Mouse (Mus musculus): ENCODE results near the gene Pou2af1. TPM values are rescaled to one million over a fixed set of nuclear protein-coding genes. Genes with fewer than 3 reads are reported as not detected.

The Pou2af1 gene
- polyA plus RNA-seq, 1 experiment from 2014 or later, result 0.09 TPM

- H3K4me3 ChIP-seq (ENCODE audit: low read depth, low read length), result no peak overlapping the region
- ATAC-seq (no peak), DNase-seq (ENCODE audit: low spot score) (no peak)
- no peaks in the 10 kb centered on the region for H3K4me1 ChIP-seq (ENCODE audit: control insufficient read depth, insufficient read depth, low read length)
- 93% methylated on average over 1 of the region's 1 CpGs for WGBS
- H3K36me3 ChIP-seq (ENCODE audit: control insufficient read depth, insufficient read depth, low read length), result no peaks in the 10 kb centered on the region
- no peak overlapping the region for H3K4me2 ChIP-seq (ENCODE audit: low read length)
- no peak overlapping the region for H3K27ac ChIP-seq (ENCODE audit: low read depth, low read length)
- H3K9me3 ChIP-seq (replicated peaks; ENCODE audit: control insufficient read depth, low read length), result no peaks in the 10 kb centered on the region
- no peaks in the 10 kb centered on the region for H3K27me3 ChIP-seq (replicated peaks; ENCODE audit: control insufficient read depth, insufficient read depth, low read length)
- no peak overlapping the region for H3K9ac ChIP-seq (ENCODE audit: low read length)
These were observed 37.8 kb upstream of the Pou2af1 start for GRCm38 (mm10) chr9:51175722-51176121.

GRCm38 (mm10) chr9:51178297-51178696, 35.2 kb upstream of the Pou2af1 start:
- Histone ChIP-seq H3K4me1 (ENCODE audit: control insufficient read depth, insufficient read depth, low read length) (no peaks in the 10 kb centered on the region), H3K4me3 (ENCODE audit: low read depth, low read length) (no peak overlapping the region), H3K36me3 (ENCODE audit: control insufficient read depth, insufficient read depth, low read length) (no peaks in the 10 kb centered on the region), H3K27ac (ENCODE audit: low read depth, low read length) (no peak overlapping the region), H3K9me3 (replicated peaks; ENCODE audit: control insufficient read depth, low read length) (no peaks in the 10 kb centered on the region), H3K4me2 (ENCODE audit: low read length) (no peak overlapping the region), H3K27me3 (replicated peaks; ENCODE audit: control insufficient read depth, insufficient read depth, low read length) (no peaks in the 10 kb centered on the region), H3K9ac (ENCODE audit: low read length) (no peak overlapping the region)
- no peak for ATAC-seq
- no peak for DNase-seq (ENCODE audit: low spot score)
- WGBS, result 97% methylated on average over 1 of the region's 1 CpGs

- ATAC-seq, result no peak
- Histone ChIP-seq H3K27ac (ENCODE audit: low read depth, low read length) (no peak overlapping the region), H3K4me1 (ENCODE audit: control insufficient read depth, insufficient read depth, low read length) (no peaks in the 10 kb centered on the region), H3K9ac (ENCODE audit: low read length) (no peak overlapping the region), H3K4me2 (ENCODE audit: low read length) (no peak overlapping the region), H3K9me3 (replicated peaks; ENCODE audit: control insufficient read depth, low read length) (no peaks in the 10 kb centered on the region), H3K27me3 (replicated peaks; ENCODE audit: control insufficient read depth, insufficient read depth, low read length) (no peaks in the 10 kb centered on the region), H3K4me3 (ENCODE audit: low read depth, low read length) (no peak overlapping the region), H3K36me3 (ENCODE audit: control insufficient read depth, insufficient read depth, low read length) (no peaks in the 10 kb centered on the region)
- peak; percentile 66 for DNase-seq (ENCODE audit: low spot score)
- WGBS, result 57% methylated on average over 5 of the region's 5 CpGs
These were observed 32.9 kb upstream of the Pou2af1 start for GRCm38 (mm10) chr9:51180621-51181020.

DNA sequence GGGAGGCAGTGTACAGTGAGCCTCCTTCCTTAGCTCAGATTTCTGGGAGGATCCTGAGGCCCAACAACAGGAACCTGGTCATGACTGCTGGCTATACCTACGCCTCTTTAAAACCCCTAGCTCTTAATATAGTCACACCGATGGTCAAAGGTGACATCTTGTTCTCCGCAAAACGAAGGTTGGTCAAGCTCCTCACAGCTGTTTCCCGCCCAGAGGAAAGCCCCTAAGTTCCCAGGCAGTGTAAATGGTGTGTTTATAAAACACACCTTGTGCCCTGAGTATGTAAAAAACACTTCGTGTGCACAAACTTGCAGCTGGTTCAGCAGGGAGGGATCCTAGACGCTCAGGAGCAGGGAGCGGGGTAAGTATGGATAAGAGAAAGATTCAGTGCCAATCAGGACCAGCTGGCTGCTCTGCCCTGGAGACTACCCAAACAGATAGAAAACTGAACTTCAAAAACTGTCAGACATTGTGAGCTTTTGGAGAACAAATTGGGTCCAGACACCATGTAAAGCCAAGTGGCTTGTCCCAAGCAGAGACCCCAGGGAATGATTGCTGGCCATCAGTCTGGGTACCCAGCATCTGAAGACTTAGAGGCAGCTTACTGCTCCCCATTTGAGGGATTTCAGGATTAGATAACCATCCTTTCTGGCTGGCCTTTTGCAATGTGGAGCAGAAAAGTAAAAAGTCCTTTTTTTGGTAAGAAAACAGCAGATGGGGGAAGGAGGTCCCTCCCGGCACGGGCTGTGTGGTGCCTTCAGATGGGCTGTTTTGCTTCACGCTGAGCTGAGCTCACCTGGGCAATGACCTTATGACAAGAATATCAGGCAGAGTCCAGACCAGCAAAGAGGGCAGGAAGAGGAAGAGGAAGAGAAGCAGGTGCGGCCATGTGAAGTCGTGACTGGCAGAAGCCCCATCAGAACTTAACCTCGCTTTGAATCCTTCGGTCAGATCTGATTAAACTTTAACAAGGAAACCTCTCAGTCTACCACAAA, 30.5 kb upstream of the Pou2af1 start:
- Histone ChIP-seq H3K36me3 (ENCODE audit: control insufficient read depth, insufficient read depth, low read length) (no peaks in the 10 kb centered on the region), H3K9ac (ENCODE audit: low read length) (no peak overlapping the region), H3K4me3 (ENCODE audit: low read depth, low read length) (no peak overlapping the region), H3K4me2 (ENCODE audit: low read length) (no peak overlapping the region), H3K4me1 (ENCODE audit: control insufficient read depth, insufficient read depth, low read length) (no peaks in the 10 kb centered on the region), H3K27me3 (replicated peaks; ENCODE audit: control insufficient read depth, insufficient read depth, low read length) (no peaks in the 10 kb centered on the region), H3K9me3 (replicated peaks; ENCODE audit: control insufficient read depth, low read length) (no peaks in the 10 kb centered on the region), H3K27ac (ENCODE audit: low read depth, low read length) (no peak overlapping the region)
- no peak for ATAC-seq
- 89% methylated on average over 15 of the region's 15 CpGs for WGBS
- no peak for DNase-seq (ENCODE audit: low spot score)

- no peak overlapping the region for H3K4me2 ChIP-seq (ENCODE audit: low read length)
- no peak overlapping the region for H3K27ac ChIP-seq (ENCODE audit: low read depth, low read length)
- no peak overlapping the region for H3K9ac ChIP-seq (ENCODE audit: low read length)
- H3K36me3 ChIP-seq (ENCODE audit: control insufficient read depth, insufficient read depth, low read length), result no peaks in the 10 kb centered on the region
- DNase-seq (ENCODE audit: low spot score), result no peak
- H3K9me3 ChIP-seq (replicated peaks; ENCODE audit: control insufficient read depth, low read length), result no peaks in the 10 kb centered on the region
- no peak for ATAC-seq
- no peaks in the 10 kb centered on the region for H3K4me1 ChIP-seq (ENCODE audit: control insufficient read depth, insufficient read depth, low read length)
- no peak overlapping the region for H3K4me3 ChIP-seq (ENCODE audit: low read depth, low read length)
- 87% methylated on average over 4 of the region's 4 CpGs for WGBS
- H3K27me3 ChIP-seq (replicated peaks; ENCODE audit: control insufficient read depth, insufficient read depth, low read length), result no peaks in the 10 kb centered on the region
These were observed 28.1 kb upstream of the Pou2af1 start for GRCm38 (mm10) chr9:51185386-51185785.

- Histone ChIP-seq H3K4me2 (ENCODE audit: low read length) (no peak overlapping the region), H3K9me3 (replicated peaks; ENCODE audit: control insufficient read depth, low read length) (no peaks in the 10 kb centered on the region), H3K36me3 (ENCODE audit: control insufficient read depth, insufficient read depth, low read length) (no peaks in the 10 kb centered on the region), H3K4me3 (ENCODE audit: low read depth, low read length) (no peak overlapping the region), H3K4me1 (ENCODE audit: control insufficient read depth, insufficient read depth, low read length) (no peaks in the 10 kb centered on the region), H3K27ac (ENCODE audit: low read depth, low read length) (no peak overlapping the region), H3K9ac (ENCODE audit: low read length) (no peak overlapping the region), H3K27me3 (replicated peaks; ENCODE audit: control insufficient read depth, insufficient read depth, low read length) (no peaks in the 10 kb centered on the region)
- DNase-seq (ENCODE audit: low spot score) (no peak), ATAC-seq (no peak)
- 74% methylated on average over 5 of the region's 5 CpGs for WGBS
These were observed 27.6 kb upstream of the Pou2af1 start for GRCm38 (mm10) chr9:51185871-51186270.

DNA sequence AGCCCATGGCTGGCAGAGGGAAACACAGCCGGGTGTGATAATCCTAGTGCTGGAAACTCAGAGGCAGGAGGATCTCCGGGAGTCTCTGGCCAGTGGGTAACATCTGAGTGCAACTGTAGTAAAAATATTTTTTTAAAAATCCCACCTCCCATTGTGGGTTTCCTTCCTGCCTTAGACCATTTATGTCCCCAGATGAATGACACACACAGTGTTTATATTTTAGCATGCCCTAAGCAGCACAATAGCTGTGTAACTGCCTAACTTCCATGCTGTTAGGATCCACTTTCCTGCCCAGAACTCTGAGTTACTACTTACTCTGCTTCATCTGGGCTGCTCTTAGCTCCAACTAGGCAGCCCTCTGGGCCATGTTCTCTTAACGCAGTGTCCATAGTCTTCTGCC, 22.9 kb upstream of the Pou2af1 start:
- Histone ChIP-seq H3K9me3 (replicated peaks; ENCODE audit: control insufficient read depth, low read length) (no peaks in the 10 kb centered on the region), H3K4me2 (ENCODE audit: low read length) (no peak overlapping the region), H3K27me3 (replicated peaks; ENCODE audit: control insufficient read depth, insufficient read depth, low read length) (no peaks in the 10 kb centered on the region), H3K4me3 (ENCODE audit: low read depth, low read length) (no peak overlapping the region), H3K4me1 (ENCODE audit: control insufficient read depth, insufficient read depth, low read length) (no peaks in the 10 kb centered on the region), H3K27ac (ENCODE audit: low read depth, low read length) (no peak overlapping the region), H3K36me3 (ENCODE audit: control insufficient read depth, insufficient read depth, low read length) (no peaks in the 10 kb centered on the region), H3K9ac (ENCODE audit: low read length) (no peak overlapping the region)
- ATAC-seq (no peak), DNase-seq (ENCODE audit: low spot score) (no peak)
- WGBS, result 88% methylated on average over 3 of the region's 3 CpGs

- Histone ChIP-seq H3K4me2 (ENCODE audit: low read length) (no peak overlapping the region), H3K36me3 (ENCODE audit: control insufficient read depth, insufficient read depth, low read length) (no peaks in the 10 kb centered on the region), H3K4me3 (ENCODE audit: low read depth, low read length) (no peak overlapping the region), H3K9me3 (replicated peaks; ENCODE audit: control insufficient read depth, low read length) (no peaks in the 10 kb centered on the region), H3K27me3 (replicated peaks; ENCODE audit: control insufficient read depth, insufficient read depth, low read length) (no peaks in the 10 kb centered on the region), H3K27ac (ENCODE audit: low read depth, low read length) (no peak overlapping the region), H3K9ac (ENCODE audit: low read length) (no peak overlapping the region), H3K4me1 (ENCODE audit: control insufficient read depth, insufficient read depth, low read length) (no peaks in the 10 kb centered on the region)
- DNase-seq (ENCODE audit: low spot score) (no peak), ATAC-seq (no peak)
- WGBS, result 74% methylated on average over 4 of the region's 4 CpGs
These were observed 18.7 kb upstream of the Pou2af1 start for GRCm38 (mm10) chr9:51194790-51195189.

DNA sequence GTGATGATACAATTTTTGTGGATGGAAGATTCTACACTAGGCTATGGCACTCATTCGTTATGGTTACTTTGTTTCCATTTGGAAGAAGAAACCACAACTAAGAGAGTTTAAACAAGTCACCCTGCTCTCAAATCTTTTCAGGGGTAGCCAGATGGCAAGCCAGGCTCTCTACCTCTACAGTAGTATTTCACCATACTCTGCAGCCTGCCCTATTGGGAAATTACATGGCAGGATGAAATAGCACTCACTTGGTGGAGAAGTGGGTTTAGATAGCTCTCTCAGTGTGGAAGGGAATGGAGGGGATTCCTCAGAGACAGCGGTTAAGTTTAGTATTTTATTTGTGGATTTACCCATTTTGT, 4.6 kb upstream of the Pou2af1 start:
- ATAC-seq, result no peak
- peak; percentile 19 for DNase-seq (ENCODE audit: low spot score)
- no peaks in the 10 kb centered on the region for H3K36me3 ChIP-seq (ENCODE audit: control insufficient read depth, insufficient read depth, low read length)
- 87% methylated on average over 2 of the region's 2 CpGs for WGBS
- no peaks in the 10 kb centered on the region for H3K9me3 ChIP-seq (replicated peaks; ENCODE audit: control insufficient read depth, low read length)
- no peak overlapping the region for H3K27ac ChIP-seq (ENCODE audit: low read depth, low read length)
- H3K4me3 ChIP-seq (ENCODE audit: low read depth, low read length), result no peak overlapping the region
- no peaks in the 10 kb centered on the region for H3K4me1 ChIP-seq (ENCODE audit: control insufficient read depth, insufficient read depth, low read length)
- H3K4me2 ChIP-seq (ENCODE audit: low read length), result no peak overlapping the region
- no peaks in the 10 kb centered on the region for H3K27me3 ChIP-seq (replicated peaks; ENCODE audit: control insufficient read depth, insufficient read depth, low read length)
- H3K9ac ChIP-seq (ENCODE audit: low read length), result no peak overlapping the region

Data from forebrain, embryonic 14.5 days (tissue).